Mouse (Mus musculus): ENCODE data around the gene Camk1. TPM values are rescaled to one million over a fixed set of nuclear protein-coding genes. Genes with fewer than 3 reads are reported as not detected.
A peak's percentile ranks its signal among the peaks of the same experiment; 100 is the strongest.

Camk1 gene
- polyA plus RNA-seq, 1 experiment from 2014 or later = 94.8 TPM

DNA sequence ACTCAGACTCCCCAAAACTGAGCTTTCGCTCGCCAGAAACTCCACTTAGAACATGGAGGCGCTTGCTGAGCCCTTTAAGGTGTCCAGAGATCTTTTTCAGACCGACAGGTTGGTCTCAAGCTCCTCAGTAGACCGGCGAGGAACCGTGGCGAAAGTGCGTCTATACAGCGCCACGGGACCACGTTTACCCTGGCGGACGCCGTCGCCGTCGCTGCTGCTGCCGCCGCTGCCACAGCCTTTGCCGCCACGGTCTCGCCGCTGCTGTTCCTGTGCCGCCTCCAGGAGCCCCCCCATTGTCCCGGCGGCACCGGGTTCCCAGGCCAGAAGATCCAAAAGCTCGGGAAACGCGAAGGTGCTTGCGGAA is 36.8 kb downstream of the Camk1 start, which contains the start of gene Brpf1:
Gene Brpf1 (plus strand): TSS at position 152 of the 364 bp plus-strand sequence.
- H3K27me3 ChIP-seq (replicated peaks; ENCODE audit: control insufficient read depth, insufficient read depth, low read length) = no peaks in the 10 kb centered on the region
- 0% methylated on average over 31 of the region's 32 CpGs for WGBS
- H3K36me3 ChIP-seq (ENCODE audit: control insufficient read depth, insufficient read depth, low read length) = peaks cover 18% of the 10 kb centered on the region
- DNase-seq (ENCODE audit: low spot score) (no peak), ATAC-seq (replicated peaks; ENCODE audit: low FRiP score, low TSS enrichment, low read depth) (peak; percentile 68)
- H3K9ac ChIP-seq (ENCODE audit: low read length) = peak within 1 kb of the TSS; percentile 96
- H3K4me1 ChIP-seq (replicated peaks; ENCODE audit: control insufficient read depth, insufficient read depth, low read length) = peaks cover 13% of the 10 kb centered on the region
- peak within 1 kb of the TSS; percentile 99 for H3K27ac ChIP-seq (ENCODE audit: low read depth)
- peak within 1 kb of the TSS; percentile 94 for H3K4me3 ChIP-seq (ENCODE audit: low read depth, low read length)
- H3K9me3 ChIP-seq (ENCODE audit: control insufficient read depth, low read length) = no peaks in the 10 kb centered on the region
- H3K4me2 ChIP-seq (ENCODE audit: low read length) = peak within 1 kb of the TSS; percentile 65

DNA sequence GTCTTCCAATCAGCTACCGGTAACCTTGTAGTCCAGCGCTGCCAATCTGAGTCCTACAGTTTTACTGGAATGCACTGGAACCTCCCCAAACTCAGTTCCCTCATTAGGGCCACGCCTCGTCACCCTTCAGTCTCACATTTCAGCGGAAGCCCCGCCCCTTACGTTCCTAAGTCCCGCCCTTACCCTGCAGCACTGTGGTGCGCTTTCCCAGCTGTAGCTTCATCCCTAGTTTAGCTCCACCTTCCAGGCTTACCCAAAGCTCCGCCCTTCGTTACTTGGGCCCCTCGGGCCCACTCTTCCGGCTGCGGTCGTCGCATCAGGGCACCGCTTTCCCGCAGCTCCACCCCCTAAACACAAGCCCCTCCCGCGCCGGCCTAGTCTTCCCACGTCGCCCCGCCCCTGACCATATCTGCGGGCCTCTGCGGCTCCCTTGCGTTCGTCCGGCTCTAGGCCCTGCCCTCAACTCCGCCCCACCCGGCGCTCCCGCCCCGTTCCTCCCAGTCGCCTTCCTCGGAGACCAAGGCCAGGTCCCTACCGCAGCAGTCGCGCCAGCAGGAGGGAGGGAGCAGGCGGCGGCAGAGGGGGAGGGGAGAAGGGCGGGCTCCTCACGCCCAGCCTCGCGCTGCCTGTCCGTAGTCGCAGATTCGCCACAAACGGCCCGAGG is 37.3 kb downstream of the Camk1 start:
- WGBS = 1% methylated on average over 50 of the region's 50 CpGs
- Histone ChIP-seq H3K4me1 (replicated peaks; ENCODE audit: control insufficient read depth, insufficient read depth, low read length) (peaks cover 13% of the 10 kb centered on the region), H3K27me3 (replicated peaks; ENCODE audit: control insufficient read depth, insufficient read depth, low read length) (no peaks in the 10 kb centered on the region), H3K9ac (ENCODE audit: low read length) (peak overlapping the region; percentile 96), H3K9me3 (ENCODE audit: control insufficient read depth, low read length) (no peaks in the 10 kb centered on the region), H3K4me2 (ENCODE audit: low read length) (peak overlapping the region; percentile 65), H3K27ac (ENCODE audit: low read depth) (peak overlapping the region; percentile 99), H3K36me3 (ENCODE audit: control insufficient read depth, insufficient read depth, low read length) (peaks cover 14% of the 10 kb centered on the region), H3K4me3 (ENCODE audit: low read depth, low read length) (peak overlapping the region; percentile 94)
- ATAC-seq (replicated peaks; ENCODE audit: low FRiP score, low TSS enrichment, low read depth) = peak; percentile 99
- peak; percentile 98 for DNase-seq (ENCODE audit: low spot score)

GRCm38 (mm10) chr6:113302258-113302657 is 41.5 kb downstream of the Camk1 start:
- no peak for DNase-seq (ENCODE audit: low spot score)
- H3K36me3 ChIP-seq (ENCODE audit: control insufficient read depth, insufficient read depth, low read length) = no peaks in the 10 kb centered on the region
- no peaks in the 10 kb centered on the region for H3K27me3 ChIP-seq (replicated peaks; ENCODE audit: control insufficient read depth, insufficient read depth, low read length)
- H3K4me3 ChIP-seq (ENCODE audit: low read depth, low read length) = no peak overlapping the region
- H3K27ac ChIP-seq (ENCODE audit: low read depth) = no peak overlapping the region
- H3K4me1 ChIP-seq (replicated peaks; ENCODE audit: control insufficient read depth, insufficient read depth, low read length) = 0 out of 2 replicates have a peak, but pooled peaks cover 5% of the 10 kb centered on the region
- H3K4me2 ChIP-seq (ENCODE audit: low read length) = no peak overlapping the region
- ATAC-seq (replicated peaks; ENCODE audit: low FRiP score, low TSS enrichment, low read depth) = no peak
- WGBS = 18% methylated on average over 3 of the region's 3 CpGs
- H3K9me3 ChIP-seq (ENCODE audit: control insufficient read depth, low read length) = no peaks in the 10 kb centered on the region
- no peak overlapping the region for H3K9ac ChIP-seq (ENCODE audit: low read length)

DNA sequence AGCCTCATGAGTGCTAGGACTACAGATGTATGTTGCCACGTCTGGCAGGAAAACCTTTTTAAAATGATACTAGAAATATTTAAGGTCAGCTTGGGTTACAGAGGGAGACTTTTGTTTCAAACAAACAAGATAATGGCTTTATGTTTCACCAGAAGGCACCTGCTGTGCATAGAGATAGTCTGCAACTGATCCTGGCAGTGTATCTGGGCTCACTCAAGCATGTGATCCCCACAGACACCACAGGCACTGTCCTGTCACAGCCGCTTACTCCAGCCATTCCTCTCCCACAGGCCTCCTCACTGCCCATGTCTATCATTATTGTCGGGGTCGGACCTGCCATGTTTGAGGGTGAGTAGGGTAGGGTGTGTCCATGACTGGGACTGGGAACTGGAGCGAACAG is 42.4 kb downstream of the Camk1 start:
- H3K4me1 ChIP-seq (replicated peaks; ENCODE audit: control insufficient read depth, insufficient read depth, low read length) = 0 out of 2 replicates have a peak, but pooled peaks cover 5% of the 10 kb centered on the region
- H3K9ac ChIP-seq (ENCODE audit: low read length) = no peak overlapping the region
- H3K27ac ChIP-seq (ENCODE audit: low read depth) = no peak overlapping the region
- no peak overlapping the region for H3K4me3 ChIP-seq (ENCODE audit: low read depth, low read length)
- no peaks in the 10 kb centered on the region for H3K36me3 ChIP-seq (ENCODE audit: control insufficient read depth, insufficient read depth, low read length)
- H3K4me2 ChIP-seq (ENCODE audit: low read length) = no peak overlapping the region
- ATAC-seq (replicated peaks; ENCODE audit: low FRiP score, low TSS enrichment, low read depth) (no peak), DNase-seq (ENCODE audit: low spot score) (no peak)
- H3K27me3 ChIP-seq (replicated peaks; ENCODE audit: control insufficient read depth, insufficient read depth, low read length) = no peaks in the 10 kb centered on the region
- WGBS = 84% methylated on average over 5 of the region's 5 CpGs
- H3K9me3 ChIP-seq (ENCODE audit: control insufficient read depth, low read length) = no peaks in the 10 kb centered on the region

- no peak for ATAC-seq (replicated peaks; ENCODE audit: low FRiP score, low TSS enrichment, low read depth)
- no peak for DNase-seq (ENCODE audit: low spot score)
- Histone ChIP-seq H3K9ac (ENCODE audit: low read length) (no peak overlapping the region), H3K4me1 (replicated peaks; ENCODE audit: control insufficient read depth, insufficient read depth, low read length) (no peaks in the 10 kb centered on the region), H3K36me3 (ENCODE audit: control insufficient read depth, insufficient read depth, low read length) (no peaks in the 10 kb centered on the region), H3K9me3 (ENCODE audit: control insufficient read depth, low read length) (no peaks in the 10 kb centered on the region), H3K4me2 (ENCODE audit: low read length) (no peak overlapping the region), H3K4me3 (ENCODE audit: low read depth, low read length) (no peak overlapping the region), H3K27me3 (replicated peaks; ENCODE audit: control insufficient read depth, insufficient read depth, low read length) (no peaks in the 10 kb centered on the region), H3K27ac (ENCODE audit: low read depth) (no peak overlapping the region)
- 61% methylated on average over 4 of the region's 4 CpGs for WGBS
Measured at GRCm38 (mm10) chr6:113296639-113297038, 47.1 kb downstream of the Camk1 start.

DNA sequence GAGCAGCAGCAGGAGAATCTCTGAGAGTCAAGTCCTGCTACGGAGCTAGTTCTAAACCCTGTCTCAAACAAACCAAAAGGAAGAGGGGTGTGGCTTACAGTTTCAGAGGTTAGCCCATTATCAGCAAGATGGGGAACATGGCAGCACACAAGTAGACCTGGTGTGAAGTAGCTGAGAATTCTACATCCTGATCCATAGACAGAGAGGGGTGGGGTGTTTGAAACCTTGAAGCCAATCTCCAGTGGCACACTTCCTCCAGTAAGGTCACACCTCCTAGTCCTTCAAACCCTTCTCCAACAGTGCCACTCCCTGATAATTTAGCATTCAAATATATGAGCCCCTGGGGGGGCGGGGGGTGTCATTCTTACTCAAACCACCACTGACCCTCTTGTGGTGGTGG is 47.7 kb downstream of the Camk1 start:
- no peaks in the 10 kb centered on the region for H3K27me3 ChIP-seq (replicated peaks; ENCODE audit: control insufficient read depth, insufficient read depth, low read length)

DNA sequence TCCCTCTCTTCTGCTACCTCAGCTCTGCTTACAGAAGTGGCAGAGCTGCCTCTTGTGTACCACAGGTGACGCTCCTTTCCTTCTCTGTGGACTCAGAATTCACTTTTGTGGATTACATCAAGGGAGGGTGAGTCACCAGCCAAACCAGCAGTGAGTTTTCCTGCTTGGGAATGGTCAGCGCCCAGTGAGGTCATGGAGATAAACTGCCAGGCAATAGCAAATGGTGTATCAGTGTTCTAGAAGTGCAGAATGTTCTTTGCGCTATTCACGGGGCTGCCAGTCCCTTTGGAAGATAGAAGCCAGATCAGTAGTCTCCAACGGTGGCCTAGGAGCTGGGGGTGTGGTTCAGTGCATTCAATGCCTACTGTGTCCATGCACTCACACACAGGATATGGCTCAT is 50.8 kb downstream of the Camk1 start:
- H3K27me3 ChIP-seq (replicated peaks; ENCODE audit: control insufficient read depth, insufficient read depth, low read length) = no peaks in the 10 kb centered on the region
- whole genome bisulfite sequencing = 66% methylated on average over 5 of the region's 5 CpGs
- ATAC-seq (replicated peaks; ENCODE audit: low FRiP score, low TSS enrichment, low read depth) (no peak), DNase-seq (ENCODE audit: low spot score) (no peak)
- no peak overlapping the region for H3K27ac ChIP-seq (ENCODE audit: low read depth)
- H3K9ac ChIP-seq (ENCODE audit: low read length) = no peak overlapping the region
- no peaks in the 10 kb centered on the region for H3K9me3 ChIP-seq (ENCODE audit: control insufficient read depth, low read length)
- H3K4me3 ChIP-seq (ENCODE audit: low read depth, low read length) = no peak overlapping the region
- H3K36me3 ChIP-seq (ENCODE audit: control insufficient read depth, insufficient read depth, low read length) = no peaks in the 10 kb centered on the region
- no peak overlapping the region for H3K4me2 ChIP-seq (ENCODE audit: low read length)
- H3K4me1 ChIP-seq (replicated peaks; ENCODE audit: control insufficient read depth, insufficient read depth, low read length) = no peaks in the 10 kb centered on the region

More for the DNA sequence above, 47.7 kb downstream of the Camk1 start:
- no peak overlapping the region for H3K27ac ChIP-seq (ENCODE audit: low read depth)
- H3K9ac ChIP-seq (ENCODE audit: low read length) = no peak overlapping the region
- H3K4me3 ChIP-seq (ENCODE audit: low read depth, low read length) = no peak overlapping the region
- H3K36me3 ChIP-seq (ENCODE audit: control insufficient read depth, insufficient read depth, low read length) = no peaks in the 10 kb centered on the region
- no peaks in the 10 kb centered on the region for H3K9me3 ChIP-seq (ENCODE audit: control insufficient read depth, low read length)
- no peak overlapping the region for H3K4me2 ChIP-seq (ENCODE audit: low read length)
- ATAC-seq (replicated peaks; ENCODE audit: low FRiP score, low TSS enrichment, low read depth) (no peak), DNase-seq (ENCODE audit: low spot score) (no peak)
- H3K4me1 ChIP-seq (replicated peaks; ENCODE audit: control insufficient read depth, insufficient read depth, low read length) = no peaks in the 10 kb centered on the region
- WGBS = 83% methylated on average over 2 of the region's 2 CpGs

- Histone ChIP-seq H3K27ac (ENCODE audit: low read depth) (no peak overlapping the region), H3K4me1 (replicated peaks; ENCODE audit: control insufficient read depth, insufficient read depth, low read length) (no peaks in the 10 kb centered on the region), H3K4me2 (ENCODE audit: low read length) (no peak overlapping the region), H3K9ac (ENCODE audit: low read length) (no peak overlapping the region), H3K36me3 (ENCODE audit: control insufficient read depth, insufficient read depth, low read length) (no peaks in the 10 kb centered on the region), H3K27me3 (replicated peaks; ENCODE audit: control insufficient read depth, insufficient read depth, low read length) (no peaks in the 10 kb centered on the region), H3K4me3 (ENCODE audit: low read depth, low read length) (no peak overlapping the region), H3K9me3 (ENCODE audit: control insufficient read depth, low read length) (no peaks in the 10 kb centered on the region)
- ATAC-seq (replicated peaks; ENCODE audit: low FRiP score, low TSS enrichment, low read depth) (no peak), DNase-seq (ENCODE audit: low spot score) (no peak)
- 67% methylated on average over 6 of the region's 6 CpGs for WGBS
Measured at GRCm38 (mm10) chr6:113290346-113290745, 53.4 kb downstream of the Camk1 start.

DNA sequence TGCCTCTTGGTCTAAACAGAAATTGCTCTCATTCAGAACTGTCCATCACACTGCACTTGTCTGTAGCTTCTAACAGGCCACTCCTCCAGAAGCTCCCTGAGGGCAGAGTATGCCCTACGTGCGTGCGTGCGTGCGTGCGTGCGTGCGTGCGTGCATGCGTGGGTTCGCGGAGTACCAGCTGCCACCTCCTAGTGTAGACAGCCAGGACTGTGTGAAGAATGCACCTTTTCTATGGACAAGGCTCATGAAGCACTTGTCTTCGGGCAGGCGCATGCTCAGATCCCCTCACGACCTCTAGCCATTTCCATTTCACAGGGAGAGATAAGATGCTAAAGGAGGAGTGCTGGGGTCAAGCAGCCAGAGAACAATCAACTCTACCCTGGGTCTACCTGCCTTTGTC is 54.4 kb downstream of the Camk1 start:
- Histone ChIP-seq H3K36me3 (ENCODE audit: control insufficient read depth, insufficient read depth, low read length) (no peaks in the 10 kb centered on the region), H3K4me3 (ENCODE audit: low read depth, low read length) (no peak overlapping the region), H3K4me1 (replicated peaks; ENCODE audit: control insufficient read depth, insufficient read depth, low read length) (no peaks in the 10 kb centered on the region), H3K9me3 (ENCODE audit: control insufficient read depth, low read length) (no peaks in the 10 kb centered on the region), H3K4me2 (ENCODE audit: low read length) (no peak overlapping the region), H3K9ac (ENCODE audit: low read length) (no peak overlapping the region), H3K27ac (ENCODE audit: low read depth) (no peak overlapping the region), H3K27me3 (replicated peaks; ENCODE audit: control insufficient read depth, insufficient read depth, low read length) (peaks cover 6% of the 10 kb centered on the region)
- ATAC-seq (replicated peaks; ENCODE audit: low FRiP score, low TSS enrichment, low read depth) (no peak), DNase-seq (ENCODE audit: low spot score) (no peak)
- WGBS = 92% methylated on average over 15 of the region's 15 CpGs

Measured in intestine, embryonic 14.5 days (tissue).